Comparison of ENCODE assay signal across 8 mouse cellular contexts in the genomic region with DNA sequence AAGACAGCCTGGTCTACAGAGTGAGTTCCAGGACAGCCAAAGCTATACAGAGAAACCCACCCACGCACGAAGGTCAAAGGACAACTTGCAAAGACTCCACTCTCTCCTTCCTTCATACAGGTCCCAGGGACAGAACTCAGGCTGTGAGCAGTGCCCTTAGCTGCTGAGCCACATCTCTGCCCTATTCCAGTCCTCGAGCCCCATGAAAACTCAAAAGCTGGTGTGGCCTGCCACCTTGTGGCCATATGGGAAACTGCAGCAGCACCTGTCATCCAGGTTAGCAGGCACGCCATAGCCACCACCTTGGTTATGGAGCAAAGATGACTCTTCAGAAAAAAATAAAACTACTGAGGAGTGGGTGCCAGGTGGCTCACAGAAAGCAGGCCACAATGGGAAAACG. TPM values are rescaled to one million over a fixed set of nuclear protein-coding genes. Genes with fewer than 3 reads are reported as not detected.
DNase-seq lines count a peak whose midpoint lies in the region; ATAC-seq and TF ChIP-seq lines count a peak whose summit lies in the region.

No protein-coding gene starts in this region.

- DNase-seq in 3T3-L1 (ENCODE audit: low read depth, low spot score) = peak; percentile 83
- peak; percentile 76 for DNase-seq in adrenal gland, postnatal 25 days
- DNase-seq in heart, adult 9 months (ENCODE audit: low spot score in 2 of 2) = peak; percentile 63 to 74
- peak; percentile 73 for DNase-seq in limb, embryonic 14.5 days (ENCODE audit: low spot score)
- DNase-seq in midbrain, postnatal 0 days (ENCODE audit: low spot score) = peak; percentile 82
- peak; percentile 89 for DNase-seq in spleen, postnatal 10 days (ENCODE audit: low spot score in 2 of 2)

- H3K27me3 ChIP-seq in embryonic facial prominence, embryonic 12.5 days = no peaks in the 10 kb centered on the region
- H3K27me3 ChIP-seq in kidney, embryonic 14.5 days (ENCODE audit: control insufficient read depth, insufficient read depth, low read length) = no peaks in the 10 kb centered on the region
- no peaks in the 10 kb centered on the region for H3K27me3 ChIP-seq in limb, embryonic 14.5 days (ENCODE audit: control insufficient read depth, insufficient read depth, low read length)
- no peaks in the 10 kb centered on the region for H3K27me3 ChIP-seq in midbrain, postnatal 0 days (ENCODE audit: insufficient read depth, low read length)

- H3K27ac ChIP-seq in embryonic facial prominence, embryonic 12.5 days = no peak overlapping the region
- no peak overlapping the region for H3K27ac ChIP-seq in kidney, embryonic 14.5 days (ENCODE audit: low read depth, low read length)
- no peak overlapping the region for H3K27ac ChIP-seq in limb, embryonic 14.5 days (replicated peaks; ENCODE audit: low read depth, low read length)
- no peak overlapping the region for H3K27ac ChIP-seq in midbrain, postnatal 0 days (ENCODE audit: low read depth, low read length)

- H3K36me3 ChIP-seq in embryonic facial prominence, embryonic 12.5 days = peaks cover 19% of the 10 kb centered on the region; the same call in 1 of the 2 replicates
- peaks cover 9% of the 10 kb centered on the region; the same call in 1 of the 2 replicates for H3K36me3 ChIP-seq in kidney, embryonic 14.5 days (ENCODE audit: control insufficient read depth, insufficient read depth, low read length)
- H3K36me3 ChIP-seq in limb, embryonic 14.5 days (ENCODE audit: control insufficient read depth, insufficient read depth, low read length) = peaks cover 18% of the 10 kb centered on the region
- H3K36me3 ChIP-seq in midbrain, postnatal 0 days (ENCODE audit: insufficient read depth, low read length) = no peaks in the 10 kb centered on the region

- H3K4me1 ChIP-seq in embryonic facial prominence, embryonic 12.5 days = no peaks in the 10 kb centered on the region
- 0 out of 2 replicates have a peak, but pooled peaks cover 7% of the 10 kb centered on the region for H3K4me1 ChIP-seq in kidney, embryonic 14.5 days (ENCODE audit: control insufficient read depth, insufficient read depth, low read length)
- H3K4me1 ChIP-seq in limb, embryonic 14.5 days (ENCODE audit: control insufficient read depth, insufficient read depth, low read length) = no peaks in the 10 kb centered on the region
- no peaks in the 10 kb centered on the region for H3K4me1 ChIP-seq in midbrain, postnatal 0 days (ENCODE audit: insufficient read depth, low read length)

- H3K9ac ChIP-seq in embryonic facial prominence, embryonic 12.5 days = no peak overlapping the region
- no peak overlapping the region for H3K9ac ChIP-seq in kidney, embryonic 14.5 days (ENCODE audit: low read depth, low read length)
- no peak overlapping the region for H3K9ac ChIP-seq in limb, embryonic 14.5 days (ENCODE audit: low read depth, low read length, severe bottlenecking)
- H3K9ac ChIP-seq in midbrain, postnatal 0 days (replicated peaks; ENCODE audit: low read length, poor library complexity, severe bottlenecking) = no peak overlapping the region

- peak; percentile 72 for ATAC-seq in embryonic facial prominence, embryonic 12.5 days (ENCODE audit: insufficient number of reproducible peaks, insufficient read depth, low FRiP score, low TSS enrichment)
- ATAC-seq in kidney, embryonic 14.5 days (ENCODE audit: low FRiP score, low TSS enrichment) = peak; percentile 67; the same call in 1 of the 2 replicates
- peak; percentile 71 for ATAC-seq in limb, embryonic 14.5 days (ENCODE audit: low FRiP score, low read depth)
- peak; percentile 71; the same call in 1 of the 2 replicates for ATAC-seq in midbrain, postnatal 0 days (ENCODE audit: low FRiP score)

- H3K4me3 ChIP-seq in embryonic facial prominence, embryonic 12.5 days = no peak overlapping the region
- no peak overlapping the region for H3K4me3 ChIP-seq in kidney, embryonic 14.5 days (ENCODE audit: low read length)
- no peak overlapping the region for H3K4me3 ChIP-seq in limb, embryonic 14.5 days (replicated peaks; ENCODE audit: low read length)
- no peak overlapping the region for H3K4me3 ChIP-seq in midbrain, postnatal 0 days (ENCODE audit: low read depth, low read length)

- no peak overlapping the region for H3K4me2 ChIP-seq in embryonic facial prominence, embryonic 12.5 days (replicated peaks)
- no peak overlapping the region for H3K4me2 ChIP-seq in kidney, embryonic 14.5 days (replicated peaks; ENCODE audit: low read depth, low read length)
- H3K4me2 ChIP-seq in limb, embryonic 14.5 days (replicated peaks; ENCODE audit: low read depth, low read length, severe bottlenecking) = no peak overlapping the region
- no peak overlapping the region for H3K4me2 ChIP-seq in midbrain, postnatal 0 days (ENCODE audit: low read depth, low read length, poor library complexity, severe bottlenecking)

- TF ChIP-seq POLR2A in limb, embryonic 14.5 days (IDR thresholded peaks at IDR 0.05; ENCODE audit: borderline replicate concordance, extremely low read depth, insufficient read depth, insufficient read length) = no peak

- H3K9me3 ChIP-seq in embryonic facial prominence, embryonic 12.5 days = no peaks in the 10 kb centered on the region
- H3K9me3 ChIP-seq in kidney, embryonic 14.5 days (ENCODE audit: control insufficient read depth, low read length) = no peaks in the 10 kb centered on the region
- no peaks in the 10 kb centered on the region for H3K9me3 ChIP-seq in limb, embryonic 14.5 days (ENCODE audit: control insufficient read depth, low read length)
- H3K9me3 ChIP-seq in midbrain, postnatal 0 days (ENCODE audit: low read length) = no peaks in the 10 kb centered on the region

- 14% methylated on average over 5 of the region's 5 CpGs for WGBS in embryonic facial prominence, embryonic 12.5 days
- WGBS in kidney, embryonic 14.5 days = 19% methylated on average over 5 of the region's 5 CpGs
- WGBS in limb, embryonic 14.5 days = 10% methylated on average over 5 of the region's 5 CpGs
- WGBS in midbrain, postnatal 0 days = 17% methylated on average over 5 of the region's 5 CpGs

- peak; percentile 99 for TF ChIP-seq CTCF in midbrain, postnatal 0 days (IDR thresholded peaks at IDR 0.05)

RNA-seq across cellular contexts. Expression of a gene that starts 8.0 kb away (rescaled TPM):
- 5.9 and 7.5 TPM in 2 replicates for total RNA-seq in adrenal gland, postnatal 25 days (2021)
- 68.8 and 71.0 TPM in 2 replicates for polyA plus RNA-seq in embryonic facial prominence, embryonic 12.5 days (2016; fragmentation: Nextera tagmentation; extraction: Ambion mirVana)
- polyA plus RNA-seq in kidney, embryonic 14.5 days (2014; fragmentation: Nextera tagmentation; extraction: Ambion mirVana) = 83.3 and 116 TPM in 2 replicates
- polyA plus RNA-seq in limb, embryonic 14.5 days (2012; rRNA removed) = 39.4 and 43.3 TPM in 2 replicates
- polyA plus RNA-seq in limb, embryonic 14.5 days (2014; fragmentation: Nextera tagmentation; extraction: Ambion mirVana) = 57.7 and 59.3 TPM in 2 replicates
- 5.2 and 17.9 TPM in 2 replicates for total RNA-seq in midbrain, postnatal 0 days (2014; rRNA removed)
- polyA plus RNA-seq in midbrain, postnatal 0 days (2015; fragmentation: Nextera tagmentation; extraction: Ambion mirVana) = 10.2 TPM in 2 replicates

RNA-seq across cellular contexts. Expression of a gene that starts 12.4 kb away (rescaled TPM):
- 0.21 TPM in 1 of 2 replicates, not detected in the other for total RNA-seq in adrenal gland, postnatal 25 days (2021)
- polyA plus RNA-seq in embryonic facial prominence, embryonic 12.5 days (2016; fragmentation: Nextera tagmentation; extraction: Ambion mirVana) = 0.13 and 0.23 TPM in 2 replicates
- polyA plus RNA-seq in kidney, embryonic 14.5 days (2014; fragmentation: Nextera tagmentation; extraction: Ambion mirVana) = 0.12 and 0.13 TPM in 2 replicates
- polyA plus RNA-seq in limb, embryonic 14.5 days (2012; rRNA removed) = 0.29 and 0.46 TPM in 2 replicates
- polyA plus RNA-seq in limb, embryonic 14.5 days (2014; fragmentation: Nextera tagmentation; extraction: Ambion mirVana) = 0.22 and 0.29 TPM in 2 replicates
- 0.94 and 2.1 TPM in 2 replicates for total RNA-seq in midbrain, postnatal 0 days (2014; rRNA removed)
- polyA plus RNA-seq in midbrain, postnatal 0 days (2015; fragmentation: Nextera tagmentation; extraction: Ambion mirVana) = 0.18 and 0.27 TPM in 2 replicates

RNA-seq across cellular contexts. Expression of a gene that starts 15.6 kb away (rescaled TPM):
- 0.62 TPM in 1 of 2 replicates, not detected in the other for total RNA-seq in adrenal gland, postnatal 25 days (2021)
- 0.29 TPM in 1 of 2 replicates, not detected in the other for polyA plus RNA-seq in embryonic facial prominence, embryonic 12.5 days (2016; fragmentation: Nextera tagmentation; extraction: Ambion mirVana)
- not detected in 2 replicates for polyA plus RNA-seq in kidney, embryonic 14.5 days (2014; fragmentation: Nextera tagmentation; extraction: Ambion mirVana)
- polyA plus RNA-seq in limb, embryonic 14.5 days (2012; rRNA removed) = 0.35 and 0.40 TPM in 2 replicates
- not detected in 2 replicates for polyA plus RNA-seq in limb, embryonic 14.5 days (2014; fragmentation: Nextera tagmentation; extraction: Ambion mirVana)
- total RNA-seq in midbrain, postnatal 0 days (2014; rRNA removed) = 139 and 156 TPM in 2 replicates
- polyA plus RNA-seq in midbrain, postnatal 0 days (2015; fragmentation: Nextera tagmentation; extraction: Ambion mirVana) = 15.4 and 17.9 TPM in 2 replicates

RNA-seq across cellular contexts. Expression of a gene that starts 23.9 kb away (rescaled TPM):
- 0.24 and 0.48 TPM in 2 replicates for total RNA-seq in adrenal gland, postnatal 25 days (2021)
- 0.75 and 0.79 TPM in 2 replicates for polyA plus RNA-seq in embryonic facial prominence, embryonic 12.5 days (2016; fragmentation: Nextera tagmentation; extraction: Ambion mirVana)
- 0.80 and 1.1 TPM in 2 replicates for polyA plus RNA-seq in kidney, embryonic 14.5 days (2014; fragmentation: Nextera tagmentation; extraction: Ambion mirVana)
- 1.1 and 1.5 TPM in 2 replicates for polyA plus RNA-seq in limb, embryonic 14.5 days (2012; rRNA removed)
- polyA plus RNA-seq in limb, embryonic 14.5 days (2014; fragmentation: Nextera tagmentation; extraction: Ambion mirVana) = 0.41 and 0.54 TPM in 2 replicates
- total RNA-seq in midbrain, postnatal 0 days (2014; rRNA removed) = 6.5 and 7.6 TPM in 2 replicates
- polyA plus RNA-seq in midbrain, postnatal 0 days (2015; fragmentation: Nextera tagmentation; extraction: Ambion mirVana) = 1.6 and 2.2 TPM in 2 replicates

RNA-seq across cellular contexts. Expression of a gene that starts 38.1 kb away (rescaled TPM):
- total RNA-seq in adrenal gland, postnatal 25 days (2021) = 3.0 and 4.3 TPM in 2 replicates
- 59.9 and 66.0 TPM in 2 replicates for polyA plus RNA-seq in embryonic facial prominence, embryonic 12.5 days (2016; fragmentation: Nextera tagmentation; extraction: Ambion mirVana)
- polyA plus RNA-seq in kidney, embryonic 14.5 days (2014; fragmentation: Nextera tagmentation; extraction: Ambion mirVana) = 8.6 and 15.8 TPM in 2 replicates
- 23.7 and 26.6 TPM in 2 replicates for polyA plus RNA-seq in limb, embryonic 14.5 days (2012; rRNA removed)
- 12.0 and 13.3 TPM in 2 replicates for polyA plus RNA-seq in limb, embryonic 14.5 days (2014; fragmentation: Nextera tagmentation; extraction: Ambion mirVana)
- total RNA-seq in midbrain, postnatal 0 days (2014; rRNA removed) = 480 and 506 TPM in 2 replicates
- polyA plus RNA-seq in midbrain, postnatal 0 days (2015; fragmentation: Nextera tagmentation; extraction: Ambion mirVana) = 369 and 404 TPM in 2 replicates

Comparison
In these comparisons a context has a peak if more than half of its experiments do, and no peak if none do; other contexts are left out.
1. RNA of a gene that starts 15.6 kb away (polyA plus RNA-seq): 15.4 to 17.9 TPM in midbrain, postnatal 0 days; 0.35 to 0.40 TPM in limb, embryonic 14.5 days, 0.29 TPM in embryonic facial prominence, embryonic 12.5 days and not detected in kidney, embryonic 14.5 days; every median in the first group is over 10 times any median in the second.
2. Peak in every context shown above with its lines, with median percentiles within 50 percentile points of each other: DNase-seq and ATAC-seq.